Mouse (Mus musculus) neural tube, embryonic 11.5 days (tissue): ENCODE results near the gene Wdr78. TPM values are rescaled to one million over a fixed set of nuclear protein-coding genes. Genes with fewer than 3 reads are reported as not detected.

ENCODE experiments used
- ATAC-seq: fragments of 200-750 bp; cut with Nextera tagmentation; 2 replicates; pipeline ENCODE4 v1.8.0; 2017; ENCODE audit warnings: moderate number of reproducible peaks, mild to moderate bottlenecking, moderate TSS enrichment, moderate library complexity; ENCODE audit not compliant: insufficient read depth, low FRiP score, low TSS enrichment
- DNase-seq: peaks from one replicate; pipeline ENCODE4 v3.0.0-alpha.2; 2015; ENCODE audit warnings: low spot score
- H3K27ac ChIP-seq: fragments of 300-500 bp; sonication (generic); 2 replicates; pipeline ENCODE4 v1.5.1; 2014; ENCODE audit warnings: low read depth, mild to moderate bottlenecking, low read length
- H3K27me3 ChIP-seq: fragments of 300-500 bp; sonication (generic); 2 replicates; pipeline ENCODE4 v1.6.1; 2014; ENCODE audit warnings: mild to moderate bottlenecking, low read length, mixed read lengths; ENCODE audit not compliant: control insufficient read depth, insufficient read depth
- H3K36me3 ChIP-seq: fragments of 300-500 bp; sonication (generic); 2 replicates; pipeline ENCODE4 v1.6.1; 2014; ENCODE audit warnings: mild to moderate bottlenecking, low read length, moderate library complexity, mixed read lengths; ENCODE audit not compliant: control insufficient read depth, insufficient read depth
- H3K4me1 ChIP-seq: fragments of 300-500 bp; sonication (generic); 2 replicates; pipeline ENCODE4 v1.6.1; 2014; ENCODE audit warnings: low read length, mixed read lengths; ENCODE audit not compliant: control insufficient read depth, insufficient read depth
- H3K4me2 ChIP-seq: fragments of 300-500 bp; sonication (generic); 2 replicates; pipeline ENCODE4 v1.6.1; 2014; ENCODE audit warnings: low read depth, mild to moderate bottlenecking, moderate library complexity
- H3K4me3 ChIP-seq: fragments of 300-500 bp; sonication (generic); 2 replicates; pipeline ENCODE4 v1.5.1; 2014; ENCODE audit warnings: low read depth, low read length
- H3K9ac ChIP-seq: fragments of 300-500 bp; sonication (generic); 2 replicates; pipeline ENCODE4 v1.6.1; 2014; ENCODE audit warnings: mild to moderate bottlenecking, low read length
- H3K9me3 ChIP-seq: fragments of 300-500 bp; sonication (generic); 2 replicates; pipeline ENCODE4 v1.6.1; 2016; ENCODE audit warnings: low read length; ENCODE audit not compliant: control insufficient read depth
- WGBS: fragments of 180-500 bp; shearing (Covaris S2); extraction: QIAGEN DNeasy Blood & Tissue Kit; methylation state at CpG from one replicate; pipeline ENCODE4 v1.1.7; 2014; 5-methylcytosine and 5-hydroxymethylcytosine counted together
- polyA plus RNA-seq: library from polyadenylated mRNA; unstranded; fragments of >200 nt; fragmentation: Nextera tagmentation; extraction: Ambion mirVana; gene quantifications from 2 replicates; pipeline ENCODE4 v1.2.1, GENCODE M21; 2014

The Wdr78 gene
- polyA plus RNA-seq, result 5.7 and 5.8 TPM in 2 replicates

DNA sequence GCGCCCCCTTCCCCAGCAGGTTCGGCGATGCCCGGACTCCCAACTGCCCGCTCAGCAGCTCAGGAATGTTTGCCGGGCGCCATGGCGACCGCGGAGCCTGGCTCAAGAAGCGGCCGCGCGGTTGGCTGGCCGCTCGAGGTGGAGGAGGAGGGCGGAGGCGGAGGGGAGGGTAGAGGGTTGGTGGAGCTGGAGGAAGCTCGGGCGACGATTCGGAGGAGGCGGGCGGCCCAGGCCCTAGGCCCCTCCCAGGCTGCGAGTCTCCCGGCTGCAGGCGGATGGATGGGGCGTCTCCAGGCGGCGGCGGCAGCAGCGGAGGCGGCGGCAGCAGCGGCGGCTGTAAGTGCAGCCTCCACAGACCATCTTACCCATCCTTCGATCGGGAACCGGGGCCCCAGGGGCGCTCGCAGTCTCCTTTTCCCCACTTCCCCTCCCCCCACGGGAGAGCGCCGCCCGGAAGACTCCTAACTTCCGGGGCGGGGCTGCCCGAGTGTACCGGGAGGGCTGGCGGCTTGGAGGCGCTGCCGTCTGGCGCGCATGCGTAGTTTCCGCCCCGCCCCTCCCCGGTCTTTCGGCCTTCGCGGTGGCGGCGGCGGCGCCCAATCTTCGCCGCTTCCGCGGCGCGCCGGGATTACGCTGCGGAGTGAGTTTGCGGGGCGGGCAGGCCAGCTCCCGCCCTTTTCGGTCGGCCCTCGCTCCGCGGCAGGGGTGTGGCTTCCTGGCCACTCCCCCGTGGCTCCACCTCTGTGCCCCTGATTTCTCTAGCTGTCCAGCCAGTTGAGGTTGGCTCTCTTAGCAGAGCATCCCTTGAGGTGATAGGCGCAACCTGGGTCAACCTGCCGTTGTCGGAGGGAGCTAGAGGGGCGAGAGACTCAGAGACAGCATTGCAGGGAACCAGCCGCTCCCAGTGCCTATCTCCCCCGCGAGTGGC lies at the start of gene Wdr78, which contains the start of gene Mier1:
Gene Wdr78 (minus strand): TSS at position 372 of the 928 bp plus-strand sequence.
Gene Mier1 (plus strand): TSS at position 207 of the 928 bp plus-strand sequence.
- under 1% methylated on average over 85 of the region's 90 CpGs for WGBS

DNA sequence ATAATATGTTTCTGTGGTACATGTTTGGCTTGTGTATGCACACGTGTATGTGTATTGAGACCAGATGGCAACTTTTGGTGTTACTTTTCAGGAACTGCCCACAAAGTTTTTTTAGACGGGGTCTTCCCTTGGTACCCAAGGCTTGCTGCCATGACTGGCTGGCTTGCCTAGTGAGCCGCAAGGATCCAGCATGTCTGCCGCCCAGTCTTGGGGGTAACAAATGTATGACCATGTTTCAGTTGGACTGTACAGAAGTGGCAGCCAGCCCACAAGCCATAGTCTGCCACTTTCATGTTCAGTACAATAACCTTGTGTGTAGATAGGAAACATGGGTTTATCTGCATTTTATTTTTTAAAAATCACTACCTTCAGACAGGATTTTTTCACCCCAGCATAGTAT lies 44.4 kb upstream of the Wdr78 start:
- H3K9ac ChIP-seq, result no peak overlapping the region
- WGBS, result 93% methylated on average over 4 of the region's 4 CpGs
- ATAC-seq (no peak), DNase-seq (no peak)
- H3K4me3 ChIP-seq, result no peak overlapping the region
- no peak overlapping the region for H3K4me2 ChIP-seq
- no peaks in the 10 kb centered on the region for H3K27me3 ChIP-seq
- H3K4me1 ChIP-seq, result no peaks in the 10 kb centered on the region
- peaks cover 4% of the 10 kb centered on the region; the same call in 1 of the 2 replicates for H3K36me3 ChIP-seq
- no peaks in the 10 kb centered on the region for H3K9me3 ChIP-seq
- H3K27ac ChIP-seq, result no peak overlapping the region

More for the DNA sequence above, at the start of gene Wdr78, which contains the start of gene Mier1:
- H3K27me3 ChIP-seq, result no peaks in the 10 kb centered on the region
- H3K4me2 ChIP-seq, result peak within 1 kb of the TSS; percentile 76
- DNase-seq, result peak; percentile 97
- H3K9ac ChIP-seq, result peak within 1 kb of the TSS; percentile 94
- H3K4me1 ChIP-seq, result peaks cover 16% of the 10 kb centered on the region; the same call in 1 of the 2 replicates
- peaks cover 2% of the 10 kb centered on the region; the same call in 1 of the 2 replicates for H3K36me3 ChIP-seq
- H3K9me3 ChIP-seq, result no peaks in the 10 kb centered on the region
- peak within 1 kb of the TSS; percentile 49 for H3K4me3 ChIP-seq
- peak; percentile 99 for ATAC-seq
- peak within 1 kb of the TSS; percentile 99 for H3K27ac ChIP-seq

DNA sequence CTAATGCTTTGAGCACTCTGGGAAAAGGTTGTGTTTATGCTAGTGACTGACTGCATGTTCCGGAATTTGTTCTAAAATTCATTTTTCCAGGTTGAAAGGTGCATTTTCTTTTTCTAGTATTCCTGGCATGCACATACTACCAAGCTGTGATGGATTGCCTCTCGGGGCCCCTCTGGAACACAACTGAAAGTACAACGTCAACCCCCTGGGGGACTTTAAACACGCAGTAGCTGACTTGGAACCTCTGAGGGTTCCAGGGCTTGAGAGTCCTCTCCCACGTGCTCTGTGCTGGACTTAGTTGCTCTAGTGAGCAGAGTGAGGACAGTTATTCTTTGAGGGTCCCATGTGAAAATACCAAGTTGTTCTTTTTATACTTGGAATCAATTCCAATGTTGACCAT lies 37.6 kb upstream of the Wdr78 start:
- 86% methylated on average over 5 of the region's 5 CpGs for WGBS
- Histone ChIP-seq H3K9ac (no peak overlapping the region), H3K9me3 (no peaks in the 10 kb centered on the region), H3K27ac (no peak overlapping the region), H3K4me2 (no peak overlapping the region), H3K4me1 (no peaks in the 10 kb centered on the region), H3K27me3 (no peaks in the 10 kb centered on the region), H3K4me3 (no peak overlapping the region), H3K36me3 (peaks cover 7% of the 10 kb centered on the region)
- DNase-seq, result no peak
- ATAC-seq, result no peak

GRCm38 (mm10) chr4:103146339-103146738 lies 32.0 kb upstream of the Wdr78 start:
- Histone ChIP-seq H3K27me3 (no peaks in the 10 kb centered on the region), H3K4me2 (no peak overlapping the region), H3K4me3 (no peak overlapping the region), H3K9ac (no peak overlapping the region), H3K27ac (no peak overlapping the region), H3K36me3 (0 out of 2 replicates have a peak, but pooled peaks cover 2% of the 10 kb centered on the region), H3K9me3 (no peaks in the 10 kb centered on the region), H3K4me1 (no peaks in the 10 kb centered on the region)
- ATAC-seq (no peak), DNase-seq (peak; percentile 70)
- WGBS, result 50% methylated on average over 5 of the region's 5 CpGs

- Histone ChIP-seq H3K4me2 (no peak overlapping the region), H3K4me3 (no peak overlapping the region), H3K4me1 (no peaks in the 10 kb centered on the region), H3K27ac (no peak overlapping the region), H3K9me3 (no peaks in the 10 kb centered on the region), H3K27me3 (no peaks in the 10 kb centered on the region), H3K9ac (no peak overlapping the region), H3K36me3 (no peaks in the 10 kb centered on the region)
- DNase-seq (no peak), ATAC-seq (no peak)
- WGBS, result 88% methylated on average over 1 of the region's 1 CpGs
Observed at GRCm38 (mm10) chr4:103136946-103137345, 22.6 kb upstream of the Wdr78 start.

- Histone ChIP-seq H3K9me3 (no peaks in the 10 kb centered on the region), H3K4me2 (no peak overlapping the region), H3K4me1 (no peaks in the 10 kb centered on the region), H3K27ac (no peak overlapping the region), H3K36me3 (no peaks in the 10 kb centered on the region), H3K4me3 (no peak overlapping the region), H3K9ac (no peak overlapping the region), H3K27me3 (no peaks in the 10 kb centered on the region)
- WGBS, result 91% methylated on average over 4 of the region's 4 CpGs
- DNase-seq (no peak), ATAC-seq (no peak)
Observed at GRCm38 (mm10) chr4:103126533-103126932, 12.2 kb upstream of the Wdr78 start.

DNA sequence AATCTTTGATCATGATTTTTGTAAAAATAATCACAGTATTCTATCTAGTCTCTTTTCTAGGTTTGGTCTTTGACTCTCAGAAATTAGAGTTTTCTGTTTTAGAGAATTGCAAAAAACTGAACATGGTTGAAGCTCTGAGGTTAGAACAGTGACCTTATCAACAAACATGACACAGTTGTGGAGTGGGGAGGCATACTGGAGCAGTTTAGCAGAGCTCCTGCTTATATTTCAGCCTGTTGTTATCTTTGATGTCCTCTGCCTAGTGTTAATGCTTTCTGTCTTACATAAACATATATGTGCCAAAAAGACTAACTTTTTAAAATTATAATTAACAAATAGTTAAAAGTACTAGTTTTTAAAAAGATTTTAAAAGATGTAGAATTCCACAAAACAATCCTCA lies 9.3 kb upstream of the Wdr78 start:
- no peak overlapping the region for H3K9ac ChIP-seq
- H3K36me3 ChIP-seq, result no peaks in the 10 kb centered on the region
- H3K4me3 ChIP-seq, result no peak overlapping the region
- H3K27ac ChIP-seq, result no peak overlapping the region
- no peak for ATAC-seq
- H3K9me3 ChIP-seq, result no peaks in the 10 kb centered on the region
- no peak overlapping the region for H3K4me2 ChIP-seq
- no peak for DNase-seq
- H3K4me1 ChIP-seq, result no peaks in the 10 kb centered on the region; the same call in 1 of the 2 replicates
- no peaks in the 10 kb centered on the region for H3K27me3 ChIP-seq

GRCm38 (mm10) chr4:103123086-103123485 lies 8.7 kb upstream of the Wdr78 start:
- no peak for DNase-seq
- H3K4me1 ChIP-seq, result no peaks in the 10 kb centered on the region; the same call in 1 of the 2 replicates
- ATAC-seq, result no peak
- H3K27ac ChIP-seq, result no peak overlapping the region
- no peaks in the 10 kb centered on the region for H3K9me3 ChIP-seq
- WGBS, result 75% methylated on average over 2 of the region's 2 CpGs
- no peak overlapping the region for H3K4me2 ChIP-seq
- no peak overlapping the region for H3K4me3 ChIP-seq
- H3K27me3 ChIP-seq, result no peaks in the 10 kb centered on the region
- H3K36me3 ChIP-seq, result no peaks in the 10 kb centered on the region
- no peak overlapping the region for H3K9ac ChIP-seq
